Comparison of ENCODE assay signal across 8 mouse cellular contexts in genomic region chr2:94242051-94242397, GRCm38 (mm10).
DNase-seq lines count a peak whose midpoint lies in the region; ATAC-seq and TF ChIP-seq lines count a peak whose summit lies in the region.

No protein-coding gene starts in this region.

- 0 out of 2 replicates have a peak, but pooled peaks cover 4% of the 10 kb centered on the region for H3K4me1 ChIP-seq in intestine, embryonic 14.5 days (replicated peaks; ENCODE audit: control insufficient read depth, insufficient read depth, low read length)
- no peaks in the 10 kb centered on the region for H3K4me1 ChIP-seq in intestine, embryonic 16.5 days (ENCODE audit: control insufficient read depth, insufficient read depth, low read length)
- H3K4me1 ChIP-seq in E14TG2a.4 (replicated peaks; ENCODE audit: low read depth, low read length) = peaks cover 60% of the 10 kb centered on the region
- peaks cover 27% of the 10 kb centered on the region for H3K4me1 ChIP-seq in forebrain, embryonic 11.5 days (replicated peaks; ENCODE audit: control insufficient read depth, insufficient read depth, low read length)
- H3K4me1 ChIP-seq in limb, embryonic 13.5 days = peaks cover 26% of the 10 kb centered on the region

- no peak overlapping the region for H3K4me3 ChIP-seq in intestine, embryonic 14.5 days (ENCODE audit: low read depth, low read length)
- no peak overlapping the region for H3K4me3 ChIP-seq in intestine, embryonic 16.5 days (ENCODE audit: low read length)
- H3K4me3 ChIP-seq in E14TG2a.4 (replicated peaks; ENCODE audit: low read length) = peak overlapping the region; percentile 79
- peak overlapping the region; percentile 37 for H3K4me3 ChIP-seq in forebrain, embryonic 11.5 days (ENCODE audit: low read depth, low read length)
- H3K4me3 ChIP-seq in limb, embryonic 13.5 days = peak overlapping the region; percentile 39

- 5% methylated on average over 4 of the region's 4 CpGs for WGBS in intestine, embryonic 14.5 days
- 6% methylated on average over 4 of the region's 4 CpGs for WGBS in intestine, embryonic 16.5 days
- 3% methylated on average over 4 of the region's 4 CpGs for WGBS in forebrain, embryonic 11.5 days
- 4% methylated on average over 4 of the region's 4 CpGs for WGBS in limb, embryonic 13.5 days

- no peak overlapping the region for H3K9ac ChIP-seq in intestine, embryonic 14.5 days (ENCODE audit: low read length)
- no peak overlapping the region for H3K9ac ChIP-seq in intestine, embryonic 16.5 days (ENCODE audit: low read depth, low read length)
- H3K9ac ChIP-seq in forebrain, embryonic 11.5 days (ENCODE audit: low read length) = no peak overlapping the region
- no peak overlapping the region for H3K9ac ChIP-seq in limb, embryonic 13.5 days

- no peak for DNase-seq in intestine, embryonic 14.5 days (ENCODE audit: low spot score)
- no peak for DNase-seq in forebrain, embryonic 11.5 days (ENCODE audit: low spot score)
- DNase-seq in embryo, embryonic 11 days = no peak
- no peak for DNase-seq in layer of hippocampus, postnatal 25 days (ENCODE audit: extremely low spot score in 1 of 2, low spot score in 1 of 2)

- H3K27me3 ChIP-seq in intestine, embryonic 14.5 days (replicated peaks; ENCODE audit: control insufficient read depth, insufficient read depth, low read length) = peaks cover 98% of the 10 kb centered on the region
- peaks cover 82% of the 10 kb centered on the region for H3K27me3 ChIP-seq in intestine, embryonic 16.5 days (replicated peaks; ENCODE audit: control insufficient read depth, insufficient read depth, low read length)
- peaks cover 95% of the 10 kb centered on the region for H3K27me3 ChIP-seq in E14TG2a.4 (ENCODE audit: insufficient read depth, low read length)
- peaks cover 76% of the 10 kb centered on the region for H3K27me3 ChIP-seq in forebrain, embryonic 11.5 days (ENCODE audit: control insufficient read depth, insufficient read depth, low read length)
- H3K27me3 ChIP-seq in limb, embryonic 13.5 days = peaks cover 99% of the 10 kb centered on the region

- H3K9me3 ChIP-seq in intestine, embryonic 14.5 days (ENCODE audit: control insufficient read depth, low read length) = no peaks in the 10 kb centered on the region
- no peaks in the 10 kb centered on the region for H3K9me3 ChIP-seq in intestine, embryonic 16.5 days (ENCODE audit: control insufficient read depth, low read length)
- no peaks in the 10 kb centered on the region for H3K9me3 ChIP-seq in E14TG2a.4 (ENCODE audit: low read length)
- H3K9me3 ChIP-seq in forebrain, embryonic 11.5 days (ENCODE audit: control insufficient read depth, low read length) = no peaks in the 10 kb centered on the region
- H3K9me3 ChIP-seq in limb, embryonic 13.5 days = no peaks in the 10 kb centered on the region

- H3K4me2 ChIP-seq in intestine, embryonic 14.5 days (ENCODE audit: low read length) = peak overlapping the region; percentile 47; the same call in 1 of the 2 replicates
- no peak overlapping the region for H3K4me2 ChIP-seq in intestine, embryonic 16.5 days (ENCODE audit: low read depth, low read length)
- H3K4me2 ChIP-seq in forebrain, embryonic 11.5 days (ENCODE audit: low read depth, low read length, severe bottlenecking) = peak overlapping the region; percentile 84
- H3K4me2 ChIP-seq in limb, embryonic 13.5 days (replicated peaks) = peak overlapping the region; percentile 64; the same call in 1 of the 2 replicates

- no peaks in the 10 kb centered on the region for H3K36me3 ChIP-seq in intestine, embryonic 14.5 days (ENCODE audit: control insufficient read depth, insufficient read depth, low read length)
- H3K36me3 ChIP-seq in intestine, embryonic 16.5 days (ENCODE audit: control insufficient read depth, insufficient read depth, low read length) = no peaks in the 10 kb centered on the region
- no peaks in the 10 kb centered on the region for H3K36me3 ChIP-seq in E14TG2a.4 (ENCODE audit: insufficient read depth, low read length)
- no peaks in the 10 kb centered on the region for H3K36me3 ChIP-seq in forebrain, embryonic 11.5 days (ENCODE audit: control insufficient read depth, insufficient read depth, low read length)
- no peaks in the 10 kb centered on the region for H3K36me3 ChIP-seq in limb, embryonic 13.5 days

- ATAC-seq in intestine, embryonic 14.5 days (replicated peaks; ENCODE audit: low FRiP score, low TSS enrichment, low read depth) = no peak
- ATAC-seq in intestine, embryonic 16.5 days = no peak
- ATAC-seq in forebrain, embryonic 11.5 days (replicated peaks; ENCODE audit: low FRiP score) = no peak
- ATAC-seq in limb, embryonic 13.5 days (ENCODE audit: low FRiP score, low read depth) = no peak
- no peak for ATAC-seq in erythroblast, adult 5-6 weeks (replicated peaks; ENCODE audit: low FRiP score, poor library complexity, severe bottlenecking)

- no peak for TF ChIP-seq CTCF in E14TG2a.4 (conservative IDR thresholded peaks at IDR 0.05; ENCODE audit: low read length)

- H3K27ac ChIP-seq in intestine, embryonic 14.5 days (ENCODE audit: low read depth) = no peak overlapping the region
- H3K27ac ChIP-seq in intestine, embryonic 16.5 days (ENCODE audit: low read length) = no peak overlapping the region
- H3K27ac ChIP-seq in forebrain, embryonic 11.5 days (ENCODE audit: low read depth, low read length) = no peak overlapping the region
- H3K27ac ChIP-seq in limb, embryonic 13.5 days = no peak overlapping the region

Comparison
In these comparisons a context has a peak if more than half of its experiments do, and no peak if none do; other contexts are left out.
1. H3K4me3 ChIP-seq: peak in E14TG2a.4 (single experiment), forebrain, embryonic 11.5 days (single experiment) and limb, embryonic 13.5 days (single experiment); none in intestine, embryonic 14.5 days (single experiment) and intestine, embryonic 16.5 days (single experiment).